Mouse (Mus musculus) kidney, adult 2 months (tissue): ENCODE data around the gene Dhx15. TPM values are rescaled to one million over a fixed set of nuclear protein-coding genes. Genes with fewer than 3 reads are reported as not detected.

ENCODE experiments used
- DNase-seq: peaks from one replicate; pipeline ENCODE4 v3.0.0; 2021
- H3K27ac ChIP-seq: fragments of 200-500 bp; 2 replicates; pipeline ENCODE4 v1.5.1; 2012; ENCODE audit warnings: low read depth, low read length, control low read depth, inconsistent platforms; ENCODE audit not compliant: insufficient read depth
- H3K27me3 ChIP-seq: fragments of 200-500 bp; replicated peaks from 2 replicates; pipeline ENCODE4 v1.6.1; 2012; ENCODE audit warnings: mild to moderate bottlenecking, moderate library complexity, low read length, inconsistent platforms; ENCODE audit not compliant: control insufficient read depth, insufficient read depth
- H3K36me3 ChIP-seq: fragments of 200-500 bp; 2 replicates; pipeline ENCODE4 v1.6.1; 2012; ENCODE audit warnings: mild to moderate bottlenecking, moderate library complexity, low read length, inconsistent platforms; ENCODE audit not compliant: control insufficient read depth, insufficient read depth
- H3K4me1 ChIP-seq: fragments of 200-500 bp; 2 replicates; pipeline ENCODE4 v1.6.1; 2011; ENCODE audit warnings: low read length; ENCODE audit not compliant: control insufficient read depth, insufficient read depth
- H3K4me3 ChIP-seq: fragments of 200-500 bp; 2 replicates; pipeline ENCODE4 v1.5.1; 2011; ENCODE audit warnings: mild to moderate bottlenecking, low read depth, low read length, control low read depth; ENCODE audit not compliant: insufficient read depth
- CTCF ChIP-seq: fragments of 200-500 bp; conservative IDR thresholded peaks from 2 replicates; pipeline ENCODE4 v1.5.1; 2011; ENCODE audit warnings: low read depth, mild to moderate bottlenecking, control low read depth, low read length, moderate library complexity, mixed read lengths; ENCODE audit not compliant: insufficient read depth, insufficient read length
- POLR2A ChIP-seq: fragments of 200-500 bp; IDR thresholded peaks from one replicate; pipeline ENCODE4 v1.6.1; 2011; ENCODE audit warnings: low read depth, low read length, control low read depth
- WGBS: fragments of 180-500 bp; shearing (Covaris S2); methylation state at CpG from one replicate; pipeline ENCODE4 v1.1.7; 2018; 5-methylcytosine and 5-hydroxymethylcytosine counted together
- polyA plus RNA-seq: library from polyadenylated mRNA; depleted of rRNA; stranded (reverse); fragments of >200 nt; gene quantifications from 2 replicates; pipeline ENCODE4 v1.2.3, GENCODE M21; 2012; rRNA removed

Dhx15 gene
- polyA plus RNA-seq, 1 experiment = 39.2 TPM

DNA sequence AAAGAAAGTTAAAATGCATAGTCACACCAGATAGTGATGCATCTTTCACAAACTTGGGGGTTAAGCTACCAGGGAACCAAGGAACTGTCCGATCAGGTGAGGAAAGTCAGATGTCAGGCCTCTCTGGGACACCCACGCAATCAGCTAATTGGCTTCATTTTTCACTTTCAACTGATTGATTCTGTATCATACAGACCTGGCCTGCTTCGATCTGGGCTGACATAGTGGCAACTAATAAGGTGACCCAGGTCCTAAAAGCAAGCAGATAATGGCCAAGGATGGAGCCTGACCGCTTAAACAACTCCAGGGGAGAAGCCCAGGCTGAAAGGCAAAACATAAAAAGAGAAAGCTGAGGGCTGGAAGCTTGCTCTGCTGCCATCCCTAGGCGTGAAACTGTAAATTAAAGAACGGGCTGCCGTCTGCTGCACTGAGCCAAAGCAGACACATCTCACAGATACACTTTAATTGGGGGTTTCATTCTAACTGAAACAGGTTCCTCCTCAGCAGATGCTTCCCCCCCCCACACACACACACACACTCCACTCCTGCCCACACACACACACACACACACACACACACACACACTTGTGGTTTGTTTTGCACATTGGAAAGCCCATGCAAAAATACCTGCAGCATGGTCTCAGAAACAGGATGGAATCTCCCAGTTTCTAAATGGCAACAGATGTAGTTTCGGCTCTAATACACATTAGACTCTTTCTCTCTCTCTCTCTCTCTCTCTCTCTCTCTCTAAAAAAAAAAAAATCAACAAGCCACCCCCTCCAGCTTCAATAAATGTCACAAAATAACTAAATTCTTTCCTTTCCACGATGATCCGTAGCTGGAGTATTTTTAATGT is 79.3 kb downstream of the Dhx15 start:
- Histone ChIP-seq H3K4me1 (no peaks in the 10 kb centered on the region; the same call in 1 of the 2 replicates), H3K27me3 (0 out of 2 replicates have a peak, but pooled peaks cover 3% of the 10 kb centered on the region), H3K27ac (no peak overlapping the region), H3K36me3 (no peaks in the 10 kb centered on the region), H3K4me3 (no peak overlapping the region)
- no peak for TF ChIP-seq POLR2A
- no peak for TF ChIP-seq CTCF
- DNase-seq = no peak
- 72% methylated on average over 10 of the region's 10 CpGs for WGBS

Other genes starting within 250 kb of the Dhx15 start
- gene Sod3, start 173.3 kb upstream of the Dhx15 start, polyA plus RNA-seq = 347 and 350 TPM in 2 replicates